Mouse (Mus musculus): ENCODE data around the gene Clstn1. TPM values are rescaled to one million over a fixed set of nuclear protein-coding genes. Genes with fewer than 3 reads are reported as not detected.
A peak's percentile ranks its signal among the peaks of the same experiment; 100 is the strongest.

Gene Clstn1
- total RNA-seq, 2 experiments from 2014 or later: 89.5 to 92.1 TPM

DNA sequence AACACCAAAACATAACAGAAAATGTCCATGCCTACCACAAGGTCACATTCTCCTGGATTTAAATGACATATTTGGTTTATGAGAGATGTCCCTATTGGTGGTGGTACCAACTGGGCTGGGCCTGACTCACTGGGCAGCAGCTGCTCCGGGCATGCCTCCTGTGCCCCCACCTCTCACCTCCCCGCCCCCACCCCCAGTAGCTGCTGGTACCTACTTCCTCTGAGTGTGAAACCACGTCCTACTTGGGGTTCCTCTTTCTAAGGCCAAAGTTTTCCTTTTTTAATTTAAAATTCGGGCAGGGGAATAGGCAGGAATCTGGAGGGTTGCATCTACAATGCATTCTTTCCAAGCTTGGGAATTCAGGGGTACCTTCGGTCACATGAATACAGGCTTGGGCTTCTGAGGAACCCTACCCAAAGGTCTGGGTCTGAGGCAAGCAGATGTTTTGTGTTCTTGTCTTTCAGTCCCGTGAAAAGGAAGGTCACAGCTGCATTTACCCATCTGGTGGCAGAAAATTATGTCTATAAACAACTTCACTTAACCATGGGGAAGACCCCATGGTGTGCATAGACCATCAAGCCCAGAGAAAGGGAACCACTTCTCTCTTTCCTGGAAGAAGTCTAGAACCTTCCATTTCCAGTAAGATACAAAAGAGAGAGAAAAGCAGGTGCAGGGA lies 78.9 kb downstream of the Clstn1 start:
- intact Hi-C loops (cut with DNase I): no loop called here

DNA sequence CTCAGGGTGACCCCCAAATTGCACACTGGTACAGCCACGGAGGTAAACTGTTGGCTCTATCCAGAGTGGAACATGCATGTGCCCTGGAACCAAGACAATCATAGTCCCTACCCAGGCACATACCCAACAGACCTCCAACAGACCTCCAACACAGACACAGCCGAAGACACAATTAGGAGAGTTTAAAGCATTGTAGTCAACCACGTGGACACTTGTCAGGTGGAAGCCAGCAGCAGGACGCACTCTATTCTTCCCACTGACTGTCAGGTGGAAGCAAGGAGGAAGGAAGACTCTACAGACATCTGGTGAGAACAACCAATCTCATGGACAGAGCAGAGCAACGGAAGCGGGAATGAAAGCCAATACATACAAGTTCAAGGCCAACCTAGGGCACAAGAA lies 79.4 kb downstream of the Clstn1 start:
- DNase-seq: no peak
- intact Hi-C loops (cut with DNase I): no loop called here

More for the DNA sequence above, 78.9 kb downstream of the Clstn1 start:
- no peak for DNase-seq

DNA sequence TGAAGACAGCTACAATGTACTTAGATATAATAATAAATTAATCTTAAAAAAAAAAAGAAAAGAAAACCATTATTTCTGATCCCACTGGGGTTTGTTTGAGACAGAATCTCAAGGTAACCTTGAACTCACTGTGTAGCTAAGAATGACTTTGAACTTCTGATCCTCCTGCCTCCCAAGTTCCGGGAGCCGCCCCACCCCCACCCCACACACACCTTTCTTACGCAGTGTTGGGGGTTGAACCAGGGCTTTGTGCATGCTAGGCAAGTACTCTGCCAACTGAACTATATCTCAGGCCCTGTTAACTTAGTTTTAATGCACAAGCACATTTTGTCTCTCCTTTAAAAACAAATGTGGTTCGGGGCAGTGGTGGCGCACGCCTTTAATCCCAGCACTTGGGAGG lies 84.9 kb downstream of the Clstn1 start:
- intact Hi-C loops (cut with DNase I): no loop called here
- no peak for DNase-seq

DNA sequence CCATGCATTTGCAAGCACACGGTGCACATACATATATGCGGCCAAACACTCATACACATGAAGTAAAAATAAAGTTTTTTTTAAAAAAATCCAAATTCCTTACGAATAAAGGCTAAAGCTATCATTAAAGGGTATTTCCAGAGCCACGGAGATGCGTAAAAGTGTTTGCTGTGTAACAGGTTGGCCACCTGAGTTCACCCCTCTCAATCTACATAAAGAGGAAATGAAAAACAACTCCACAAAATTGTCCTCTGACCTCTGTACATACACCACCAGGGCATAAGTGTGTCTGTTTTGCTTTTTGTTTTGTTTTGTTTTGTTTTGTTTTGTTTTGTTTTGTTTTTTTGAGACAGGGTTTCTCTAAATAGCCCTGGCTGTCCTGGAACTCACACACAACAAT lies 86.5 kb downstream of the Clstn1 start:
- DNase-seq: no peak
- intact Hi-C loops (cut with DNase I): no loop called here

DNA sequence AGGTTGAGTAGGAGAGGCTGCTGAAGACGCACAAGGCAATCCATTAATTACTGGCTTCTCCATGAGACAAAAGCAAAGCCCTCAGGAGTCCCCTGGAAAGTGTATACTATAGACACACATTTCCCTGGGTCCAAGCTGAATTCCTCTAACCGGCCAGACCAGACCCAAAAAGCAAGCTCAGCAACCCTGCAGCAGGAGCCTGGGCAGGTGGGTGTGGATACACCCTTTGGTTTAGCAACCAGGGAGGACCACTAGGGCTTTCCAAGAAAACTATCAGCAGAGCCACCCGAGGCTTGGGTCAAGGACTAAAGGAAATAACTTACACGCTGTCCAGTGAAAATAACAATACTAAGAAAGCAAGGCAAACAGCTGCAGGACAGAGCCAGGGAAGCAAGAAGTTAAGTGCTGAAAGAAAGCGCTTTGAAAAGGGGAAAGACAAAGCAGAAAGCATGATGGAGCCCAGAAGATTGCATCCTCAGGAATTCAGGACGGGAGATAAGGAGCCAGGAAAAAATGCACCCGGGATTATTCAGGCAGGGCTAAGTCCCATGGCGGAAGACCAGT lies 88.6 kb downstream of the Clstn1 start:
- no peak for DNase-seq
- intact Hi-C loops (cut with DNase I): no loop called here

DNA sequence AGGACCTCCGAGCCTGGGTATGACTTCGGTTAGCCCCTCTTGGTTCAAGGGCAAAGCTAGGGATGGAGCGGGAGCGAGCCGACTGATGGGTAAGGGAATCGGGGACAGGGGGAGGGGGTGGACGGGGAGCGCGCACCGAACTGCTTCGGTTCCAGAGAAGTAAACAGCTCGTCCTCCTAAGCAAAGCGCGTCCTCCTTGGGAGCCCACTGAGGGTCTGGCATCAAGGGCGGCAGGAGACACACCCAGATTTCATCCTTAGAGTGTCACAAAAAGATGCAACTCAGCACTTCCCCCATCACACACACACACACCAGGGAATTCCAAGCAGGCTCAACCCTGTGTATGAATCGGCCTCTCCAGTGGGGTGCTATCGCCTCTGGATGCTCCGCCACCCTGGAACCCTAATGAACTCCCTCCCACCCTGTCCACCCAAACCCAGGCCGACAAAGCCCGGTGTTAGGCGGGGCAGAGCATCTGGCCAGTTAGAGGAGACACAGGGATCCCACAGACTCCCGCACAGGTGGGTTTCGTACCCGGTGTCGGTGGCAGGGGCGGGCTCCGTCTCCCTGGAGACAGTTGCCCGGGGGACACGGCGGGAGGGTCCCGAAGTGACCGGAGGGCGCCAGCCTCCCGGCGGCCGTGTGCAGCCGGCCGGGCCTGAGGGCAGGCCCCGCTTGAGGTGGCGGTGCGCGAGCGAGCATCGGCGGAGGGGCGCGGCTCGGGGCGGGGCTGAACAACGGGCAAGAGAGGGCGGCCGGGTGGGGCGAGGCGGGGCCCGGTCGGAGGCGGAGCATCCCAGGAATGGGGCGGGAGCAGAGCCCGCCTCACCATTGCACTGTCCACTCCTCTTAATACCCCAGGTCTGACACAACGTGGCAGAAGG lies 89.4 kb downstream of the Clstn1 start:
- intact Hi-C loops (cut with DNase I): no loop called here
- DNase-seq: peak; percentile 77 to 78

DNA sequence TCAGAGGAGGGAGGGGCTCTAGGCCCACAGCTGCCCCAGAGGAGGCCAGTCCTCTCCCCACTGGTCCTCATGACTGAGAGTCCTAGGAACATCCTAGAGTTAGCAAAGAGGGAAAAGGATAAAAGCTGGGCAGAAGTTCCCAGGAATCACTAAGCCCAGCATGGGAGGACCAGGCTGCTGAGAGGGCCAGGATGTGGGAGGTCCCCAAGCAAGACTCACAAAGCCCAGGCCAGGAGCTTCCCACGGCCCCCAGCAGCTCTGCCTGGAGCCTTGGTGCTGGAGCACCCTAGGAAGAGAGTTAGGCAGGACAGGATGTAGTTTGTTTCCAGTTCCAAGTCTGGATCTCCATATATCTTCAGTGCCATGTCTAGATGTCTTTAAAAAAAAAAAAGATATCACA lies 91.7 kb downstream of the Clstn1 start:
- intact Hi-C loops (cut with DNase I): no loop called here
- no peak for DNase-seq

DNA sequence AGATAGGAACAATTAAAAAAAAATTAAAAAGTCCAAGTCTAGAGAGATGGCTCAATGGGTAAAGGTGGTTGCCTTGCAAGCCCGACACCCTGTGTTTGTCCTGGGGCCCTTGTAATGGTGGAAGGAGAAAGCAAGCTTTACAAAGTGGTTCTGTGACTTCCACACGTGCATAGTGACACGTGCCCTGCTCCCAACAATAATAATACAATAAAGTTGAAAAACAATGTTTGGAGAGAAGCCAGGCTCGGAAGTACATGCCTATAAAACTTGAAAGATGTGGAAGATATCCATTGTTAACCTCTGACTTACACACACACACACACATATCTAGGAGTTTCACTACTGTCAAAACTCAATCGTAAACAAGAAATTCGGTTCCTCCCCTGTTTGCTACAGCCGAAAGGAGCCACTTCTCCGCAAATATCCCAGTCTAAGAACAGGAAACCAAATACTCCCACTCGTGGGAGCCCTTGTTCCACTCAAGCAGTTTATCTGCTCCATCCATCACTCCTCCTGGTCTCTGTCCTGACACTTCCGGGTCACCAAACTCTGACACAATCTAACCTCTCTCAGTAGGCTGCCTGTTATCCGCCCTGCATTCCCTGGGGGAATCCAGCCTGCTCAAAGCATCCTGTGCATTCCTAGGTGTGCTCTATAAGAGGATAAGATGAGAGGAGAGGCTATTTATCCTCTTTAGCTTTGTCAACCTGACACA lies 92.9 kb downstream of the Clstn1 start:
- no peak for DNase-seq
- intact Hi-C loops (cut with DNase I): no loop called here

DNA sequence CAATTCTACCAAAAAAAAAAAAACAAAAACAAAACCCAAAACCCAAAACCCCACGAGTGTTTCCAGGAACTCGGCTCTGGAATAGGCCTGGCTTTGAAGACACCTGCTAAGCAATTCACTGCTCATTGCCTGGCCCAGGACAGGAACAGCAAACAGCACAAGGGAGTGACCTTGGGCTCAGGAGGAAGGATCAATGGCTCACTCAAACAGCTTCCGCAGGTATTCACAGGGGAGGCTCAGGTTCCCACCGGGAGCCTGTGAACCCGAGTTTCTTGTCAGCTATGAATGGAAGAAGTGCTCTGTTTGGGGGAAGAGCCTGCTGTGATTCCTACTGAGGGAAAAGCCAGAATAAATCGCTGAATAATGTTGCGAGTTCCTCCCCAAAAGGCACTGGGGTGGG lies 97.6 kb downstream of the Clstn1 start:
- intact Hi-C loops (cut with DNase I): no loop called here
- DNase-seq: no peak

DNA sequence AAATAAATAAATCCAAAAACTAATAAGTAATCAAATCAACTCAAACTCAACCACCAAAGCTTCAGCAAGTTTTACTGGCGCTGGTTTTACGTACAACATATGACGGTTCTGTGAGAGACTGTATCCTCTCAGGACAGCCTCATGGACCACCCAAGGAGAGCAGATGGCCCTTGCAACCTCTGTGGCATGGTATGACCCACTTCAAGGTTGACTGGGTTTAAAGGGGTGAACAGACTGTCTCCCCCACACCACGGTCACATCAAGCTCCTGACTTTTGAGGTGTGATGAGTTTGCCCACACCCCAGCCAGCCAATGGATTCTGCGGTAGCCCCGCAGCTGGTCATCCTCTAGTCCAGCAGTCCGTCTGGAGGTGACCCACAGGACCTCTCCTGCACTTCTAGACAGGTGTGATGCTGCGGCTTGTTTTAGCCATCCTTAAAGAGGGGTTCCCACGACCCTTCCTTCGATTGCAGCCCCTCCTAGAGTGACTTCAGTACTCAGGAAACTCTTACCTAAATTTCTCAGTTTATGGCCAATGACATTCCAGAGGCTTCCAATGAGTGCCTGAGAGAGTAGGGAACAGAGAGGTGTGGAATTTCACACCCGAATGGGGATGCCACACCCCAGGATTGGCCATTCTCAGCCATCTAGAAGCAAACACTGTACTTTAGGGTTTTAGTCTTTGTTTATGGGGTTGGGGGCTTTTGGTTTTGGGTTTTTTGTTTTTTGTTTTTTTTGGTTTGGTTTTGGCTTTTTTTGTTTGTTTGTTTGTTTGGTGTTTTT lies 98.8 kb downstream of the Clstn1 start:
- no peak for DNase-seq
- intact Hi-C loops (cut with DNase I): no loop called here

DNA sequence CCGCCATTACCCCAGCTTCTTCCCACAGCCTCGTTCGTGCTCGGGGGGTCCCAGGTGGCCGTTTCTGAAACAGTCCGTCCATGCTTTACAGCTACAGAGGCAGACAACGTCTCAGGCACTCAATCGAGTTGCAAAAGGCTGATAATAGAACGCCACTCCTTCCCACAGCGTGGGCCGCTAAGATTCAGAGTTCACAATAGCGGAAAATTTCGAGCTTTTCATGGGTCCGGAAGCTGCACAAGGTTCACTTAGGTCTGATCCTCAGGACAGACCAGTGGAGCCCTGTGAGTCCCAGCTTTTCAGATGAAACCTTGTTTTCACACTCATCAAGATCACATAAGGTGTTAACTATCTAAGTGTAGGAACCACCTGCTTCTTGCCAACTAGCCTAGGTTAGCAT lies 102.6 kb downstream of the Clstn1 start:
- no peak for DNase-seq
- intact Hi-C loops (cut with DNase I): no loop called here

DNA sequence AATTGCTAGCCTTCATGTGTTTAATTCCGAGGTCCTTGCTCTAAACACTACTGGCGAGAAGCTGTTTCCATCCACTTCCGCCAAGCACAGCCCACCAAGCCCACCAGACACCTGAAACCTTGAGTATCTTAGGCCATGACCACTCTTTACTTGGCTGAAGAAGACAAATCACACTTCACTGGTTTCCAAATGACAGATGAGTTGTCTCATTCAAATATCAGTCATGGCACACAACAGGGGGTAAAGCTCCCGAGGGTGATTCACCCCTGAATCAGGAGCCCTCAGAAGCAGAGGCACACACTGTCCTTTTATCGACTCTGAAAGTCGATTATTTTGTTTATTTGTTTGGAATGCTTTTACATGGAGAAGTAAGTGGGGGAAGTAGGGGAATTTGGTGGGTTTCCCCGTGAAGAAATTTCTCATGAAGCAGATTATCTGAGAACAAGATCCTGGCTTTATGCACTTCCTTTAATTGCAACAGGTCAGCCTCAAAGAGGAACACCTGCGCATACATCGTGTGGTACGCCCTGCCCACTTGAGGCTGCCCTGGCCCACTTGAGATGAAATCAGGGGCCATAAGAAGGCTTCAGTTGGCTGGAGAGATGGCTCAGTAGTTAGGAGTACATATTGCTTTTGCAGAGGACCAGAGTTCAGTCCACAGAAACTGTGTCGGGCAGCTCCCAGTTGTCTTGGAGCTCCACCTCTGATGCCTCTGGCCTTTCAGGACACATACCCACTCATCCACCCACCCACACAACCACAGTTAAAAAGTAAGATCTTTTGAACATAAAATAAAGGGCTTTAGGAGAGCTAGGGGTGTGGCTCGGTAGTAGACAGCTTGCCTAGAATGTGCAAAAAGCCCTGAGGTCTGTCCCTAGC lies 103.8 kb downstream of the Clstn1 start:
- intact Hi-C loops (cut with DNase I): no loop called here
- no peak for DNase-seq

DNA sequence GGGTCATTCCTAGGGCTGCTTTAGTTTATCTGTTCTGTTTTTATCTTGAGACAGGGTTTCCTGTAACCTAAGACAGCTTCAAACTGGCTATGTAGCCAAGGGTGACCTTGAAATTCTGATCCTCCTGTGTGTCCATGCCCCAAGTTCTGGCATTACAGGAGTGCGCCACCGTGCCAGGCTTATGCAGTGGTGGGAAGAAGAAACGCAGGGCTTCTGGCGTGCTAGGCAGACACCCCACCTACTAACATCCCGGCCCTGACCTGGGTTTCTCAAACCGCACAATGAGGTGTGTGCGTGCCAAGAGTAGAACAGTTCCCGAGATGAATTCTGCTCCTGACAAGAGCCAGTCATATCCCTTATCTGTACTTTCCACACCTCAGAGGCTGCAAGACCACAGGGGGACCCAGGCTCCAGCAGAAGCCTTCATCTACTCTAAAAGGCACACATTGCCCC lies 104.6 kb downstream of the Clstn1 start:
- no peak for DNase-seq
- intact Hi-C loops (cut with DNase I): no loop called here

DNA sequence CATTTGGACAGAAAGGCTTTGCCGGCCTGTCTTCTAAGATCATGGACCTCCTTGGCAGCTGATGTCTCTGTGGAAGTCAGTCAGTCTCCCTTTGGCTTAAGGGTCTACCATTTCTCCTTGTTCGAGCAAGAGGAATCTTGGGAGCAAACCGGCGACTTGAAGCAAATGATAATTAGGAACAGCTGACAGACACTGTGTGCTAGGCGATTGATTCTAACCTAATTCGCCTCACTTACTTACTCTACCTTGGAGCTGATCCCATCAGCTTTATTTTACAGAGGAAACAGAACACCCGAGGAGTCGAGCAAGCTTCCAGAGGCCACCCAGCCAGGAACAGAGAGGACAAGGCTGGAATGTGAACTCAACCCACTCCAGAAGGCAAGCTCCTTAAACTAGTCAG lies 105.1 kb downstream of the Clstn1 start:
- DNase-seq: no peak
- intact Hi-C loops (cut with DNase I): no loop called here

DNA sequence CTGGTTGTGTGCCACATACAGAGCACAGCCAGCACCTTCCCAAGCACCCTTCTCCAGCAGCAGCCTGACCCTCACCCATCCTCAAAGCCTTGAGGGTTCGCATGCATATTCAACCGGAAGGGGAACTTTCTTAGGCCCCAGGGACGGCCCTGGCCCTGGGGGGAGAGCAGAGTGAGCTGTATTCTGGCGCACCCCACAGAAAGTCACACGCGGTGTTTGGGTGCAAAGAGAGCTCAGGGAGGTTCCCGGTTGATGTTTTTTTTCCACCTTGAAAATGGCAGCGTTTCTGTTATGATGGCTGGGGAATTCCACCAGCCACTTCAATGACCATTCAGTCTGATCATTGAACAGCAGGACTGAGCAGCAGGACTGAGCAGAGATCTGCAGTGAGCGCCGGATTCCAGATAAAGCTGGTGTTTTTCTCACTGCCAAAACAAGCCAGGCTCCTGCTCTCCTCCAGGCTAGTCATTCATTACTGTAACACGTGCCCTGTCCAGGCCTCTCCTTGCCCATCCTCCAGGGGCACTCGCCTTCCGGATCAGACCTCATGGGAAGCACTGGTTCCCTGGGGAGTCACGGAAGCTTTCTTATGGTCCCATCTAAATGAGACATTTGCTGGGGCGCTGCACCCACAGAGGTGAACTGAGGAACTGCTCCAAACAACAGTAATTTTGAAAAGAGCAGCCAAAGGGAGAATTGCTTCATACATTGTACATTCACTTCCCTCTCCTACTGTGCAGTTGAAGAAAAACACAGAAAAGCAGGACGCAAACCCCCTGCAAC lies 110.1 kb downstream of the Clstn1 start:
- intact Hi-C loops (cut with DNase I): no loop called here
- no peak for DNase-seq

DNA sequence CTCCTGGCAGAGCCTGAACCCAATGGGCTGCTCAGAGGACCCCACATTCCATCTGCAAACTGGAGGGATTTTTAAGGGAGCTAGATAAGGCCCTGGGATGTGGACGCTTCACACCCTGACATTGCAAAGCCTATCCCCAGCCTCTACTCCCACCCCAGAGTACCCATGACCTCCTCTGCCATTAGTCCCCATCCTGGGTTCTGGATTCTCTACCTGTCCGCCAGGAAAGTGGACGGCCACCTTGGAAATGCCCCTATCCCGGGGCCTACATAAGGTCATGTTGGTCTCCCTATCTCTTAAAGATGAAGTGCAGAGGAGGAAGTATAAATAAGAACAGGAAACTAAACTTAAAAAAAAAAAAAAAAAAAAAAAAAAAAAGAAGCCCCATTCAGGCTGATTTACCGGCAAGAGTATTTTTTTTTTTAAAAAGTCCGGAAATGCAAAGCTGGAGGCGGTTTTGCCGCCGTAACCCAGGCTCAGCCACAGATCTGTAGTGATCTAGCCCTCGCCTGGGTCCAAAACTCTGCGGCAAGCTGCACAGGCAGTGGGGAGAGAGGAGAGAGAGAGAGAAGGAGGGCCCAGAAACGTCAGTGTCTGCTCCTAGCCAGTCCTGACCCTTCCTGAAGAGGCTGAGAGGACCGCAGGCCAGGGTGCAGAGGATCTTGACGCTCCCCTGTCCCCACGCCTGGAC lies 111.4 kb downstream of the Clstn1 start:
- intact Hi-C loops (cut with DNase I): no loop called here
- no peak for DNase-seq

DNA sequence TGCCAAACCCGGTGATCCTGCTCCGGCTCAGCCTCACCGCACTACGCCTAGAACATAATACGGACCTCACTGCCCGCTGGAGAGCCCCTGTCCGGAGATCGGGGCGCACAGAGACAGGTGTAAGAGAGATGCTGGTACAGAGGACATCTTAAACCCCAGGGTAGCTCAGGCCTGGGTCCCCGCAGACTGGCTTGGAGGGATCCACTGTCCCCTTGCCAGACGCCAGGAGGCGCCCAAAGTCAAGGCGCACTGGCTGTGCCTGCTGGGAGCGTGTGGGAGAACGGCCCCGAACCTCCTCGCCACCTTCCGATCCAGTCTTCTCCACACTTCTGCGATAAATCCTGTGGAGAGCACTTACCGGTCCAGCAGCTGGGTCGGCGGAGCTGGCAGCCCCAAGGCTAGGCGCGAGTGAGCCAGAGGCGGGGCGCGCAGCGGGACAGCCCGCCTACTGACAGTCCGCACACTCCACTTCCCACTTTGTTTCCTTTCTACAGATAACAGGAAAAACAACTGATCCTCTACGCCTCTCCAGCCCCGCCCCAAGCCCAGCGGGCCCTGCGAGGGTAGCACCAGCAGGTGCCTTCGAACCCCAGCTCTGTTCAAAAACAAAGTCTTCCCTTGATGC lies 112.0 kb downstream of the Clstn1 start:
- DNase-seq: peak; percentile 66 to 77
- intact Hi-C loops (cut with DNase I): no loop called here
